Mouse (Mus musculus) heart, adult 2 months (tissue): Measurements from ENCODE around the gene Yaf2.

Experiments used
- EP300 ChIP-seq: fragments of 200-500 bp; IDR thresholded peaks from 2 replicates; pipeline ENCODE4 v1.6.1; 2011; ENCODE audit warnings: low read depth, low read length, control low read depth; ENCODE audit not compliant: insufficient read depth
- POLR2A ChIP-seq: fragments of 200-500 bp; IDR thresholded peaks from 2 replicates; pipeline ENCODE4 v1.6.1; 2011; ENCODE audit warnings: mild to moderate bottlenecking, low read depth, low read length, control low read depth; ENCODE audit not compliant: insufficient read depth

- TF ChIP-seq POLR2A: no peak
- no peak for TF ChIP-seq EP300
Measured at GRCm38 (mm10) chr15:93264221-93264620, 72.5 kb downstream of the Yaf2 start.
